Mouse (Mus musculus): Measurements from ENCODE around the gene Olfm3. TPM values are rescaled to one million over a fixed set of nuclear protein-coding genes. Genes with fewer than 3 reads are reported as not detected.

Gene Olfm3
- total and polyA plus RNA-seq, 3 experiments: not detected

DNA sequence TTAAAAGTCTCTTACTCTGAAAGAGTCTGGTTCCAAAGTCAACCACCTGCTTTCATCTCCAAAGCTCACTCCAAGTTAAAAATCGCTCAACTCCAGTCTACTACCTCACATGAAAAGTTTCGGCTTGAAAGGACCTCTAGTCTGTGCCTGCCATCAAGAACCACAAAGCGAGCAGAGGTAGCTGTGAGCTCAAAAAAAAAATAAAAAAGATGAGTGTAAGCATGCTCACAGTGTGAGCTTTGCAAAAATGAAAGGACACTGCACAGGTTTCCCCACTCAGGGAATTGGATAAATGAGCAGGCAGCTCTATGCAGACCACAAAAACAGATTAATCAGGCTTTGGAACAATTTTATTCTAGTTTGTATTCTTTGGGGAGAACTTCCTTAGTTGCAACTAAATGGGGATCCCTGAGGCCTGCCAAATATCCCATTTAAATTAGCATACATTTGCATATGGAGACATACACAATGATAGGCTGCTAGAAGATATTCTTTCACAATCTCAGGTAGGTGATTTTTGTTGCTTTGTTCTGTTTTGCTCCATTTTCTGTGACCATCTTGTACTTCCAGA lies 255.1 kb downstream of the Olfm3 start:
- no peaks in the 10 kb centered on the region for H3K27me3 ChIP-seq (ENCODE audit: control insufficient read depth in 1 of 2, insufficient read depth in 2 of 2, low read length in 2 of 2)
- no peak overlapping the region for H3K27ac ChIP-seq (ENCODE audit: control insufficient read depth, low read depth, low read length)
- H3K4me3 ChIP-seq (ENCODE audit: control insufficient read depth in 1 of 2, insufficient read depth in 1 of 2, low read depth in 2 of 2, low read length in 2 of 2): no peak overlapping the region
- H3K79me2 ChIP-seq (ENCODE audit: control insufficient read depth, insufficient read depth, low read length, poor library complexity): no peaks in the 10 kb centered on the region
- H3K9me3 ChIP-seq (replicated peaks; ENCODE audit: insufficient read depth, low read length): no peaks in the 10 kb centered on the region
- TF ChIP-seq GATA1 (IDR thresholded peaks at IDR 0.05; ENCODE audit: low read depth, low read length): no peak
- no peak for TF ChIP-seq TAL1 (IDR thresholded peaks at IDR 0.05; ENCODE audit: low read length)
- no peak for TF ChIP-seq MAFK (IDR thresholded peaks at IDR 0.05; ENCODE audit: borderline replicate concordance, low read depth, low read length)
- no peak for TF ChIP-seq CTCF (IDR thresholded peaks at IDR 0.05 in 2 of 3, conservative IDR thresholded peaks at IDR 0.05 in 1 of 3; ENCODE audit: control insufficient read depth in 1 of 3, insufficient read depth in 1 of 3, low read depth in 2 of 3, low read length in 3 of 3, poor library complexity in 1 of 3, severe bottlenecking in 1 of 3)
- no peak for TF ChIP-seq BHLHE40 (IDR thresholded peaks at IDR 0.05; ENCODE audit: borderline replicate concordance, low read depth, low read length)
- no peak for TF ChIP-seq ZNF384 (IDR thresholded peaks at IDR 0.05; ENCODE audit: low read depth, low read length)
- TF ChIP-seq USF1 (IDR thresholded peaks at IDR 0.05; ENCODE audit: low read depth, low read length): no peak
- no peak for TF ChIP-seq JUND (IDR thresholded peaks at IDR 0.05; ENCODE audit: low read depth, low read length)
- TF ChIP-seq NELFE (IDR thresholded peaks at IDR 0.05; ENCODE audit: low read depth, low read length): no peak
- no peak for TF ChIP-seq E2F4 (IDR thresholded peaks at IDR 0.05; ENCODE audit: borderline replicate concordance, low read depth, low read length)
- TF ChIP-seq KAT2A (conservative IDR thresholded peaks at IDR 0.05; ENCODE audit: low read depth, low read length): no peak
- no peak for TF ChIP-seq POLR2A (IDR thresholded peaks at IDR 0.05; ENCODE audit: control insufficient read depth in 1 of 2, insufficient read depth in 1 of 2, low read depth in 1 of 2, low read length in 2 of 2, poor library complexity in 1 of 2)
- H3K9ac ChIP-seq (ENCODE audit: control insufficient read depth, low read depth, low read length, poor library complexity, severe bottlenecking): no peak overlapping the region
- no peaks in the 10 kb centered on the region for H3K36me3 ChIP-seq (ENCODE audit: control insufficient read depth in 1 of 2, insufficient read depth in 2 of 2, low read length in 2 of 2)
- no peaks in the 10 kb centered on the region for H3K4me1 ChIP-seq (ENCODE audit: control insufficient read depth in 1 of 2, insufficient read depth in 2 of 2, low read length in 2 of 2)
- DNase-seq (ENCODE audit: low read depth, low spot score): no peak

DNA sequence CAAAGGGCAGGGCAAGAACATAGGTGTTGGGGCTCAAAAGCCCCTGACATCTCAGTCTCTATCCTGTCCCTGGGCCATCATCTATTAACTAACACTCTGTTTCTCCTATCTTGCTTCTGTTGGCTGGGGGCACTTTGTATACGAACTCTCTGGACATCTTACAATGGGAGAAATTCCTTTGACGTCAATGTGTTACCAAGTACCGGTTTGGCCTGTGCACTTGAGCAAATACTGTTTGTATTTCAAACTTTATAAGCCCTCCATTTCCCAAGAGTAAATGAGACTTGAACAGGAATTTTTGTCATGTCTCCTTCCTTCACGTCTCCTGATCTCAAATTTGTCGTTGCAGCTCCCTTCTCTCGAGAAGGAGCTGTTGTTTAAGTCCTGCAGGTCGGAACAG lies 270.7 kb downstream of the Olfm3 start:
- H3K9me3 ChIP-seq (replicated peaks; ENCODE audit: insufficient read depth, low read length): no peaks in the 10 kb centered on the region
- H3K27me3 ChIP-seq (ENCODE audit: control insufficient read depth in 1 of 2, insufficient read depth in 2 of 2, low read length in 2 of 2): no peaks in the 10 kb centered on the region
- no peaks in the 10 kb centered on the region for H3K79me2 ChIP-seq (ENCODE audit: control insufficient read depth, insufficient read depth, low read length, poor library complexity)
- no peaks in the 10 kb centered on the region for H3K36me3 ChIP-seq (ENCODE audit: control insufficient read depth in 1 of 2, insufficient read depth in 2 of 2, low read length in 2 of 2)
- TF ChIP-seq MYB (IDR thresholded peaks at IDR 0.05; ENCODE audit: low read depth, low read length): no peak
- TF ChIP-seq POLR2A (IDR thresholded peaks at IDR 0.05; ENCODE audit: control insufficient read depth in 1 of 2, insufficient read depth in 1 of 2, low read depth in 1 of 2, low read length in 2 of 2, poor library complexity in 1 of 2): no peak
- TF ChIP-seq ZMIZ1 (IDR thresholded peaks at IDR 0.05; ENCODE audit: low read depth, low read length): no peak
- TF ChIP-seq E2F4 (IDR thresholded peaks at IDR 0.05; ENCODE audit: borderline replicate concordance, low read depth, low read length): no peak
- TF ChIP-seq ZC3H11A (IDR thresholded peaks at IDR 0.05; ENCODE audit: low read depth, low read length): no peak
- no peak for TF ChIP-seq CTCF (IDR thresholded peaks at IDR 0.05 in 2 of 3, conservative IDR thresholded peaks at IDR 0.05 in 1 of 3; ENCODE audit: control insufficient read depth in 1 of 3, insufficient read depth in 1 of 3, low read depth in 2 of 3, low read length in 3 of 3, poor library complexity in 1 of 3, severe bottlenecking in 1 of 3)
- TF ChIP-seq EP300 (IDR thresholded peaks at IDR 0.05; ENCODE audit: low read depth in 1 of 2, low read length in 2 of 2): no peak
- no peak for TF ChIP-seq SMC3 (IDR thresholded peaks at IDR 0.05; ENCODE audit: low read depth, low read length)
- no peak for TF ChIP-seq USF2 (IDR thresholded peaks at IDR 0.05; ENCODE audit: borderline replicate concordance in 1 of 2, insufficient read depth in 1 of 2, low read depth in 1 of 2, low read length in 2 of 2)
- TF ChIP-seq MEF2A (IDR thresholded peaks at IDR 0.05; ENCODE audit: extremely low read depth, insufficient replicate concordance, low read depth, low read length, poor library complexity, severe bottlenecking): no peak
- no peak for TF ChIP-seq JUND (IDR thresholded peaks at IDR 0.05; ENCODE audit: low read depth, low read length)
- TF ChIP-seq RCOR1 (IDR thresholded peaks at IDR 0.05; ENCODE audit: low read depth, low read length): no peak
- TF ChIP-seq POLR2AphosphoS2 (IDR thresholded peaks at IDR 0.05; ENCODE audit: low read length): no peak
- TF ChIP-seq SIN3A (IDR thresholded peaks at IDR 0.05; ENCODE audit: low read length): no peak
- H3K4me3 ChIP-seq (ENCODE audit: control insufficient read depth in 1 of 2, insufficient read depth in 1 of 2, low read depth in 2 of 2, low read length in 2 of 2): no peak overlapping the region
- DNase-seq (ENCODE audit: low read depth, low spot score): no peak
- H3K27ac ChIP-seq (ENCODE audit: control insufficient read depth, low read depth, low read length): no peak overlapping the region
- H3K4me1 ChIP-seq (ENCODE audit: control insufficient read depth in 1 of 2, insufficient read depth in 2 of 2, low read length in 2 of 2): no peaks in the 10 kb centered on the region
- H3K9ac ChIP-seq (ENCODE audit: control insufficient read depth, low read depth, low read length, poor library complexity, severe bottlenecking): no peak overlapping the region

All from MEL (cell line).